In genomic region chr11:113658763-113659162, GRCm38 (mm10) we compare ENCODE assay signal across 18 mouse cellular contexts. TPM values are rescaled to one million over a fixed set of nuclear protein-coding genes. Genes with fewer than 3 reads are reported as not detected.
DNase-seq lines count a peak whose midpoint lies in the region; ATAC-seq and TF ChIP-seq lines count a peak whose summit lies in the region.
"Had no signal": no experiment of that assay in that cellular context is flagged by ENCODE, and none has a peak within 500 bp of the region (broad histone marks: within the 10 kb centered on the region; RNA-seq: fewer than 3 reads in every experiment).

No protein-coding gene starts in this region.

- TF ChIP-seq CTCF in ES-Bruce4 (IDR thresholded peaks at IDR 0.05; ENCODE audit: low read depth, low read length) = no peak

- H3K36me3 ChIP-seq in kidney, embryonic 15.5 days = peaks cover 99% of the 10 kb centered on the region
- H3K36me3 ChIP-seq in ES-Bruce4 (ENCODE audit: control insufficient read depth, insufficient read depth, low read length, poor library complexity, severe bottlenecking) = peaks cover 45% of the 10 kb centered on the region

- no peak for TF ChIP-seq POLR2A in ES-Bruce4 (IDR thresholded peaks at IDR 0.05; ENCODE audit: insufficient read depth, low read length)

- DNase-seq in kidney, postnatal 36 days = no peak
- peak; percentile 22 for DNase-seq in CD4-positive, CD25-positive, alpha-beta regulatory T cell, adult 2 months (ENCODE audit: low read depth, low spot score)
- no peak for DNase-seq in adrenal gland, postnatal 25 days
- DNase-seq: adrenal gland, postnatal 14 days; cerebellum, adult 18-20 months; gastrocnemius, postnatal 10 days; heart, postnatal 36 days had no signal

- TF ChIP-seq EP300 in ES-Bruce4 (IDR thresholded peaks at IDR 0.05; ENCODE audit: insufficient read depth, low read depth, low read length) = no peak

- 0 out of 2 replicates have a peak overlapping the region, but pooled peaks have one; percentile 14 for H3K27ac ChIP-seq in kidney, embryonic 15.5 days
- H3K27ac ChIP-seq in ES-Bruce4 (ENCODE audit: insufficient read depth, low read length) = peak overlapping the region; percentile 26; the same call in 1 of the 2 replicates
- H3K27ac ChIP-seq: embryonic facial prominence, embryonic 10.5 days; forebrain, embryonic 10.5 days; hindbrain, embryonic 12.5 days; hindbrain, postnatal 0 days had no signal

- no peak for ATAC-seq in kidney, embryonic 15.5 days (replicated peaks; ENCODE audit: low FRiP score)
- peak; percentile 62 for ATAC-seq in inflammation-experienced regulatory T-cells, adult 6 months
- ATAC-seq: forebrain, embryonic 16.5 days; hindbrain, postnatal 0 days; intestine, embryonic 16.5 days had no signal

- no peaks in the 10 kb centered on the region for H3K27me3 ChIP-seq in kidney, embryonic 15.5 days
- H3K27me3 ChIP-seq in ES-Bruce4 (ENCODE audit: control insufficient read depth, insufficient read depth, low read length, poor library complexity, severe bottlenecking) = no peaks in the 10 kb centered on the region
- H3K27me3 ChIP-seq: heart, embryonic 12.5 days; hindbrain, embryonic 12.5 days had no signal

- no peak overlapping the region for H3K9ac ChIP-seq in kidney, embryonic 15.5 days
- H3K9ac ChIP-seq in ES-Bruce4 (ENCODE audit: low read depth, poor library complexity, severe bottlenecking) = no peak overlapping the region
- H3K9ac ChIP-seq: heart, embryonic 12.5 days; hindbrain, embryonic 12.5 days had no signal

- peaks cover 13% of the 10 kb centered on the region for H3K4me1 ChIP-seq in kidney, embryonic 15.5 days
- peaks cover 2% of the 10 kb centered on the region for H3K4me1 ChIP-seq in ES-Bruce4 (ENCODE audit: control insufficient read depth, insufficient read depth, low read length)
- H3K4me1 ChIP-seq: heart, embryonic 12.5 days had no signal

- no peak overlapping the region for H3K4me2 ChIP-seq in kidney, embryonic 15.5 days
- H3K4me2 ChIP-seq: heart, embryonic 12.5 days; hindbrain, embryonic 12.5 days had no signal

- H3K9me3 ChIP-seq in kidney, embryonic 15.5 days (replicated peaks) = no peaks in the 10 kb centered on the region
- H3K9me3 ChIP-seq in ES-Bruce4 (replicated peaks; ENCODE audit: control insufficient read depth, insufficient read depth, low read length, poor library complexity, severe bottlenecking) = no peaks in the 10 kb centered on the region
- H3K9me3 ChIP-seq: embryonic facial prominence, embryonic 10.5 days; forebrain, embryonic 10.5 days; heart, embryonic 12.5 days; hindbrain, embryonic 12.5 days had no signal

- H3K4me3 ChIP-seq in kidney, embryonic 15.5 days (replicated peaks) = no peak overlapping the region
- no peak overlapping the region for H3K4me3 ChIP-seq in ES-Bruce4 (ENCODE audit: low read depth, low read length)
- H3K4me3 ChIP-seq: embryonic facial prominence, embryonic 10.5 days; forebrain, embryonic 10.5 days; heart, embryonic 12.5 days; hindbrain, embryonic 12.5 days had no signal

- 69% methylated on average over 4 of the region's 4 CpGs for WGBS in kidney, embryonic 15.5 days

RNA-seq across cellular contexts. Expression of gene Slc39a11, which starts 8.9 kb away (rescaled TPM):
- polyA plus RNA-seq in kidney, embryonic 15.5 days (2015; fragmentation: Nextera tagmentation; extraction: Ambion mirVana) = 22.0 and 22.2 TPM in 2 replicates
- polyA plus RNA-seq in ES-Bruce4 (2011; ENCODE audit: insufficient read depth, insufficient read length, low read depth, missing spikeins) = 7.4 and 13.5 TPM in 2 replicates
- 10 to 100 TPM; 12.6 to 17.3 (median 16.9) TPM for polyA plus RNA-seq in inflammation-experienced regulatory T-cells, adult 6 months (2017; shearing (Covaris generic))
- total RNA-seq in adrenal gland, postnatal 25 days (2021) = 19.8 and 26.3 TPM in 2 replicates

RNA-seq across cellular contexts. Expression of gene Cog1, which starts 9.8 kb away (rescaled TPM):
- polyA plus RNA-seq in kidney, embryonic 15.5 days (2015; fragmentation: Nextera tagmentation; extraction: Ambion mirVana) = 23.6 and 25.6 TPM in 2 replicates
- polyA plus RNA-seq in ES-Bruce4 (2011; ENCODE audit: insufficient read depth, insufficient read length, low read depth, missing spikeins) = 15.6 and 20.6 TPM in 2 replicates
- 10 to 100 TPM; 14.9 to 16.9 (median 15.8) TPM for polyA plus RNA-seq in inflammation-experienced regulatory T-cells, adult 6 months (2017; shearing (Covaris generic))
- total RNA-seq in adrenal gland, postnatal 25 days (2021) = 47.7 and 56.8 TPM in 2 replicates

RNA-seq across cellular contexts. Expression of gene Fam104a, which starts 25.2 kb away (rescaled TPM):
- 44.4 and 45.3 TPM in 2 replicates for polyA plus RNA-seq in kidney, embryonic 15.5 days (2015; fragmentation: Nextera tagmentation; extraction: Ambion mirVana)
- polyA plus RNA-seq in ES-Bruce4 (2011; ENCODE audit: insufficient read depth, insufficient read length, low read depth, missing spikeins) = 22.8 and 23.4 TPM in 2 replicates
- polyA plus RNA-seq in inflammation-experienced regulatory T-cells, adult 6 months (2017; shearing (Covaris generic)) = 10 to 100 TPM; 11.5 to 20.2 (median 17.3) TPM
- 29.1 and 30.5 TPM in 2 replicates for total RNA-seq in adrenal gland, postnatal 25 days (2021)

RNA-seq across cellular contexts. Expression of gene D11Wsu47e, which starts 25.4 kb away (rescaled TPM):
- polyA plus RNA-seq in kidney, embryonic 15.5 days (2015; fragmentation: Nextera tagmentation; extraction: Ambion mirVana) = 21.3 and 22.0 TPM in 2 replicates
- 24.3 and 29.0 TPM in 2 replicates for polyA plus RNA-seq in ES-Bruce4 (2011; ENCODE audit: insufficient read depth, insufficient read length, low read depth, missing spikeins)
- polyA plus RNA-seq in inflammation-experienced regulatory T-cells, adult 6 months (2017; shearing (Covaris generic)) = 1 to 10 TPM; 6.7 to 8.8 (median 8.0) TPM
- 21.7 and 22.4 TPM in 2 replicates for total RNA-seq in adrenal gland, postnatal 25 days (2021)

RNA-seq across cellular contexts. Expression of gene Sstr2, which starts 39.6 kb away (rescaled TPM):
- 0.51 and 1.1 TPM in 2 replicates for polyA plus RNA-seq in kidney, embryonic 15.5 days (2015; fragmentation: Nextera tagmentation; extraction: Ambion mirVana)
- polyA plus RNA-seq in ES-Bruce4 (2011; ENCODE audit: insufficient read depth, insufficient read length, low read depth, missing spikeins) = 0.57 TPM in 1 of 2 replicates, not detected in the other
- polyA plus RNA-seq in inflammation-experienced regulatory T-cells, adult 6 months (2017; shearing (Covaris generic)) = under 1 TPM in 2 of 3 experiments, not detected in 1; 0.26 to 0.46 TPM
- 0.85 and 2.6 TPM in 2 replicates for total RNA-seq in adrenal gland, postnatal 25 days (2021)
- total RNA-seq: heart, adult 8-10 months; heart, postnatal 36 days had no signal
